Mouse (Mus musculus) limb, embryonic 11.5 days (tissue): ENCODE data around the gene Sfxn3. TPM values are rescaled to one million over a fixed set of nuclear protein-coding genes. Genes with fewer than 3 reads are reported as not detected.
A peak's percentile ranks its signal among the peaks of the same experiment; 100 is the strongest.

Source experiments
- ATAC-seq: fragments of 200-750 bp; cut with Nextera tagmentation; 2 replicates; pipeline ENCODE4 v1.8.0; 2017; ENCODE audit warnings: low read depth; ENCODE audit not compliant: insufficient number of reproducible peaks, low FRiP score, low TSS enrichment
- DNase-seq: peaks from one replicate; pipeline ENCODE4 v3.0.0-alpha.2; 2015; ENCODE audit warnings: low spot score
- H3K27ac ChIP-seq: fragments of 300-500 bp; sonication (generic); replicated peaks from 2 replicates; pipeline ENCODE4 v1.5.1; 2014; ENCODE audit warnings: low read depth, mild to moderate bottlenecking, low read length
- H3K27me3 ChIP-seq: fragments of 300-500 bp; sonication (generic); 2 replicates; pipeline ENCODE4 v1.6.1; 2014; ENCODE audit warnings: mild to moderate bottlenecking, low read length, mixed read lengths; ENCODE audit not compliant: control insufficient read depth, insufficient read depth
- H3K36me3 ChIP-seq: fragments of 300-500 bp; sonication (generic); 2 replicates; pipeline ENCODE4 v1.6.1; 2014; ENCODE audit warnings: mild to moderate bottlenecking, low read length, moderate library complexity, mixed read lengths; ENCODE audit not compliant: control insufficient read depth, insufficient read depth
- H3K4me1 ChIP-seq: fragments of 300-500 bp; sonication (generic); 2 replicates; pipeline ENCODE4 v1.6.1; 2014; ENCODE audit warnings: low read length, mixed read lengths; ENCODE audit not compliant: control insufficient read depth, insufficient read depth
- H3K4me2 ChIP-seq: fragments of 300-500 bp; sonication (generic); 2 replicates; pipeline ENCODE4 v1.6.1; 2014; ENCODE audit warnings: low read depth, mild to moderate bottlenecking, moderate library complexity; ENCODE audit not compliant: severe bottlenecking
- H3K4me3 ChIP-seq: fragments of 300-500 bp; sonication (generic); 2 replicates; pipeline ENCODE4 v1.5.1; 2014; ENCODE audit warnings: low read depth, low read length
- H3K9ac ChIP-seq: fragments of 300-500 bp; sonication (generic); 2 replicates; pipeline ENCODE4 v1.6.1; 2014; ENCODE audit warnings: mild to moderate bottlenecking, low read length
- H3K9me3 ChIP-seq: fragments of 300-500 bp; sonication (generic); 2 replicates; pipeline ENCODE4 v1.6.1; 2016; ENCODE audit warnings: low read length; ENCODE audit not compliant: control insufficient read depth
- WGBS: fragments of 180-500 bp; shearing (Covaris S2); extraction: QIAGEN DNeasy Blood & Tissue Kit; methylation state at CpG from one replicate; pipeline ENCODE4 v1.1.7; 2014; 5-methylcytosine and 5-hydroxymethylcytosine counted together
- polyA plus RNA-seq: library from polyadenylated mRNA; unstranded; fragments of >200 nt; fragmentation: Nextera tagmentation; extraction: Ambion mirVana; gene quantifications from 2 replicates; pipeline ENCODE4 v1.2.1, GENCODE M21; 2014

Gene Sfxn3
- polyA plus RNA-seq, 1 experiment from 2014 or later, result 11.9 TPM

- no peaks in the 10 kb centered on the region for H3K9me3 ChIP-seq
- H3K27me3 ChIP-seq, result peaks cover 45% of the 10 kb centered on the region
- H3K9ac ChIP-seq, result no peak overlapping the region
- H3K4me2 ChIP-seq, result no peak overlapping the region
- no peak for ATAC-seq
- 78% methylated on average over 7 of the region's 7 CpGs for WGBS
- H3K4me3 ChIP-seq, result no peak overlapping the region
- DNase-seq, result no peak
- H3K27ac ChIP-seq, result no peak overlapping the region
- H3K4me1 ChIP-seq, result no peaks in the 10 kb centered on the region
- no peaks in the 10 kb centered on the region for H3K36me3 ChIP-seq
Measured at GRCm38 (mm10) chr19:45067758-45068510, 20.6 kb downstream of the Sfxn3 start.

- H3K36me3 ChIP-seq, result no peaks in the 10 kb centered on the region
- H3K4me1 ChIP-seq, result peaks cover 11% of the 10 kb centered on the region
- peak overlapping the region; percentile 55 for H3K4me3 ChIP-seq
- peak overlapping the region; percentile 49; the same call in 1 of the 2 replicates for H3K27ac ChIP-seq
- peak overlapping the region; percentile 76 for H3K4me2 ChIP-seq
- H3K9me3 ChIP-seq, result no peaks in the 10 kb centered on the region
- no peak for ATAC-seq
- H3K27me3 ChIP-seq, result peaks cover 39% of the 10 kb centered on the region
- WGBS, result 9% methylated on average over 20 of the region's 20 CpGs
- H3K9ac ChIP-seq, result peak overlapping the region; percentile 62
- peak; percentile 93 for DNase-seq
Measured at GRCm38 (mm10) chr19:45073871-45074542, 26.7 kb downstream of the Sfxn3 start.

GRCm38 (mm10) chr19:45074580-45075322 lies 27.4 kb downstream of the Sfxn3 start, which contains the start of gene Kazald1:
Gene Kazald1 (plus strand): TSS chr19:45075241.
- Histone ChIP-seq H3K4me3 (peak within 1 kb of the TSS; percentile 55), H3K9me3 (no peaks in the 10 kb centered on the region), H3K36me3 (no peaks in the 10 kb centered on the region), H3K27ac (peak within 1 kb of the TSS; percentile 49), H3K4me1 (peaks cover 15% of the 10 kb centered on the region), H3K27me3 (peaks cover 47% of the 10 kb centered on the region), H3K9ac (peak within 1 kb of the TSS; percentile 62), H3K4me2 (peak within 1 kb of the TSS; percentile 76)
- ATAC-seq, result peak; percentile 78
- WGBS, result under 1% methylated on average over 45 of the region's 45 CpGs
- peak; percentile 95 for DNase-seq

GRCm38 (mm10) chr19:45075323-45076035 lies 28.2 kb downstream of the Sfxn3 start:
- H3K4me3 ChIP-seq, result peak overlapping the region; percentile 55
- peaks cover 22% of the 10 kb centered on the region for H3K4me1 ChIP-seq
- peak; percentile 53 for ATAC-seq
- H3K9ac ChIP-seq, result no peak overlapping the region
- no peak for DNase-seq
- H3K27me3 ChIP-seq, result peaks cover 54% of the 10 kb centered on the region
- H3K27ac ChIP-seq, result no peak overlapping the region
- H3K36me3 ChIP-seq, result no peaks in the 10 kb centered on the region
- H3K4me2 ChIP-seq, result peak overlapping the region; percentile 76
- H3K9me3 ChIP-seq, result no peaks in the 10 kb centered on the region
- WGBS, result under 1% methylated on average over 32 of the region's 32 CpGs

GRCm38 (mm10) chr19:45076036-45076575 lies 28.8 kb downstream of the Sfxn3 start:
- H3K27me3 ChIP-seq, result peaks cover 60% of the 10 kb centered on the region
- H3K9me3 ChIP-seq, result no peaks in the 10 kb centered on the region
- H3K36me3 ChIP-seq, result no peaks in the 10 kb centered on the region
- WGBS, result 8% methylated on average over 17 of the region's 17 CpGs
- H3K4me2 ChIP-seq, result peak overlapping the region; percentile 76; the same call in 1 of the 2 replicates
- ATAC-seq (no peak), DNase-seq (no peak)
- H3K4me1 ChIP-seq, result peaks cover 28% of the 10 kb centered on the region
- H3K27ac ChIP-seq, result no peak overlapping the region
- peak overlapping the region; percentile 55 for H3K4me3 ChIP-seq
- H3K9ac ChIP-seq, result no peak overlapping the region

GRCm38 (mm10) chr19:45076586-45077510 lies 29.5 kb downstream of the Sfxn3 start:
- H3K36me3 ChIP-seq, result no peaks in the 10 kb centered on the region
- no peak overlapping the region; the same call in 1 of the 2 replicates for H3K9ac ChIP-seq
- H3K4me1 ChIP-seq, result peaks cover 29% of the 10 kb centered on the region
- peak overlapping the region; percentile 30 for H3K4me3 ChIP-seq
- ATAC-seq (no peak), DNase-seq (peak; percentile 73)
- WGBS, result under 1% methylated on average over 62 of the region's 62 CpGs
- peak overlapping the region; percentile 76 for H3K4me2 ChIP-seq
- H3K9me3 ChIP-seq, result no peaks in the 10 kb centered on the region
- peaks cover 61% of the 10 kb centered on the region for H3K27me3 ChIP-seq
- no peak overlapping the region for H3K27ac ChIP-seq
